Mouse (Mus musculus) adrenal gland, postnatal 25 days (tissue): Measurements from ENCODE around the gene Edf1. TPM values are rescaled to one million over a fixed set of nuclear protein-coding genes. Genes with fewer than 3 reads are reported as not detected.
A peak's percentile ranks its signal among the peaks of the same experiment; 100 is the strongest.

ENCODE experiments used
- DNase-seq: peaks from one replicate; pipeline ENCODE4 v3.0.0; 2021; ENCODE audit warnings: mixed read lengths
- total RNA-seq: library from RNA; stranded (reverse); gene quantifications from 2 replicates; pipeline ENCODE4 v1.2.3, GENCODE M21; 2021

The Edf1 gene
- total RNA-seq, 1 experiment from 2014 or later, result 270 TPM

DNA sequence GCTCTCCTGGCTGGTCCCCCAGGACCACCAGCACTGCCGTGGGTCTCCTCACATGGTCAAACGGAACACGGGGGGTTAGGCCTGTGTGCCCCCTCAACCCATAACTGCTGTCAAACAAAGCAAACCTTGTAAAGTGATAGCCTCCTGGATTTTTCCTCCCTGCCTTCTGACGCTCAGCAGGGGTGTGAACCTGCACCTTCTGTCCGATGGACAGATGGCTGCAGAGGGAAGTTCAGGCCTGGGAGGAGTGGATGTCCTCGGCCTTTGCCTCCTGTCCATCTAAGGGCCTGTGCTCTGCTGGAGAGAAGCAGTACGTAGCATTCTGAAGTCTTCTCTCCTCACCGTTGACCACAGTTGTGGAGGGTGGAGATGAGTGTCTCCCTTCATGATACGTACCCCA, 4.3 kb downstream of the Edf1 start:
- no peak for DNase-seq

DNA sequence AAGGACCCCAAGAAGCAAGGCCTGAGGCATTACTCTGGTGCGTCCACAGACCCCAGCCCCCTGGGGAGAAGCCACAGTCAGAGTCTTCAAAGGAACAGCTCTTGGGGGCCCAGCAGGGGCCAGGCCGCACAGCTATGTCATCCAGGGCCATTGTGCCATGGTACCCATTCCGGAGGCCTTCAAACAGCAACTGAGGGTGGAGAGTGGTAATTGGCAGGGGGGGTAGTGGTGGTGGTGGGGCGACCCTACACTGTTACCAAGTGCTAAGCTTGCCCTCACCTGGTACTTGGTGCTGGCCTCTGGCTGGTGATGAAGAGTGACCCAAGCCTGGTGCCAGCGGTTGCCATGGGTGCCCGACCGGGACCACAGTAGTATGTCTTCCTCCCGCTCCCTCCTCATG, 8.1 kb downstream of the Edf1 start:
- no peak for DNase-seq

DNA sequence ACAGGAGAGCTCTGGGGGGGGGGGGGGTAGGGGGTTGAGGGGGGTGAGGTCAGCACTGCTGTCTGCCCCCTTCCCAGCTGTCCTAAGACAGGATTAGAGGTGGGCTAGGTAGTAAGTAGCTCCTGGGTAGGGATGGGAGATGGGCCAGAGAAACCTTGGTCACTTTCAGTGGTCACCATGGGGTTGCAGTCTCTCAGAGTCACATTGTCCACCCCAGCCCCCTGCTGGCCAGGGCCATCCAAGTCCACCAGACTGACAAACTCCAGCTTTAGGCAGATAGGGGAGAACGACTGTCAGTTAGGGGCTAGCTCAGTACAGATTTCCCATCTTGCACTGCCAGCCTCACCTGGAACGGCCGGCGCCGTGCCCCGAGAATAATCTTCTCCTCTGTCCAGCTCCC, 8.9 kb downstream of the Edf1 start:
- DNase-seq, result no peak

DNA sequence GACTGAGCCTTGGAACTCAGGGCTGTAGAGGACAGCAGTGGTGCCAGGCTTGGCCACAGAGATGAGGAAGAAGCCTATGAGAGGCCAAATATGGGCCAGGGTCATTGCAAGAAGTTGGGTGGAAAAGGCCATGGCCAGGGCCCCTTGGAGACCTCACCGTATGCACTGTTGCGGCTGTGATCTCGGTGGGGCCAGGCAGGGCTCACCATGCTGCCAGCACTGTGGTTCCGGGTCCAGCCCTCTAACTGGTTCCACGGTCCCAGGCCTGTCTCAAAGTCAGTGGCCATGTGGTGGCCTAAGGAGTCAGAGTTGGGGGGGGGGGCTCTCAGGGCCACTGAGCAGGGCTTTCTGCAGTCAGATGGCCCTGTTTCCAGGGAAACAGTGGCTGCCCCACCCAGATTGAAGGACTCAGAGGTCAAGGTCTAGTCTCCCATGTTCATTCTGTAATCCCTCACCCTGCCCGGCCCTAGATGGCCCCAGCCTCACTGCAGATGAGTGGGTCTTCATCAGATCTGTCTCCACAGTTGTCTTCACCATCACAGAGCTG, 10.9 kb downstream of the Edf1 start:
- DNase-seq, result no peak

DNA sequence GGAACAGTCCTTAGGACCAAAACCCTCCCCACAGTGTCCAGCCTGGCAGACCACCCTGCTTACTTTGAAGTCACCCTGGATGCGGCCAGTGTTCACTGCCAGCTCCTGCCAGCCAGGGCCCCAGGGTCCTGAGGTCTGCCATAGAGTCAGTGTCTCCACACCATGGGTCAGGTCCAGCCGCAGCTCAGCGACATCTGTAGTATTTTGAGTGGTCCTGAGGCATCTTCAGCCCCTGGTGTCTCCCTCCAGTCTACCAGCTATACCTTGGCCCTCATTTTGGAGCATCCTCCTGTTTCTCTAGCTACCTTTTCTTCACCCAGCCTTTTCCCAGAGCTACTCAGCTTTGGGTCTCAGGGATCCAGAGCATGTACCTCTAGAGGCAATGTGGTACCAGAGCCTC, 11.7 kb downstream of the Edf1 start:
- DNase-seq, result no peak

DNA sequence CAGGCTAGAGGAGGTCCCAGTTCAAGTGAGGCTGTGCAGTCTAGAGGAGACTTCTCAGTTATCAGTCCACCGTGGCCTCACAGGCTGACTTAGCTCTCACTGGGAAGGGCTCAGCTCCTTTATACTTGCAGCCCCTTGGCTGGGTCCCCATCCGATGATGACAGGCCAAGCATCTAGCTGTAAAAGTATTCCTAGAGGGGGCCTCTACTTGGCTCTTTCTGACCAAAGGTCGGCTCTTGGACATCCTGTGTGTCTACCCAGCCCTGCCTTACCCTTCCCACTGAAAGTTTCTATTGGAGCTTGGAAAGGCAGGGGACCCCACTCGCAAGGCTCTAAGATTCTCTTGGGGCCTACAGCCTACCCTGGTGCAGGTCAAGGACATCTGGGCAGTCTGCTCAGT, 13.6 kb downstream of the Edf1 start:
- no peak for DNase-seq

DNA sequence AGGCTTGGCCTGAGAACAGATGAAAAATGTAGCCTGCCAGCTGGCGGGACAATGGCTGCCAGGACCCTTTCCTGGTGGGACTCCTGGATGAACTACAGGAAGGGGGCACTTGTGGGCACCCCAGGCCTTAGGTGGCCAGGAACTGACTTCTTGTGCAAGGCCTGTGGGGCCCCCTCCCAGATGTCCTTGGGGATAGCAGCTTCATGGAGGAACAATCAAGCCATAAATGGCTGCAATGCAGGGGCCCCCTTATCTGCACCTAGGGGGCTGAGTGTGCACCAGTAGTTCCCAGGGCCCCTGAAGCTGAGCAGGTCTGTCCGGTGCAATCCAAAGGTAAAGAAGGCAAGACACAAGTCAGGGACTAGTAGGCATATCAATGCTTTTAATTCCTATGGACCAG, 15.4 kb downstream of the Edf1 start:
- no peak for DNase-seq

DNA sequence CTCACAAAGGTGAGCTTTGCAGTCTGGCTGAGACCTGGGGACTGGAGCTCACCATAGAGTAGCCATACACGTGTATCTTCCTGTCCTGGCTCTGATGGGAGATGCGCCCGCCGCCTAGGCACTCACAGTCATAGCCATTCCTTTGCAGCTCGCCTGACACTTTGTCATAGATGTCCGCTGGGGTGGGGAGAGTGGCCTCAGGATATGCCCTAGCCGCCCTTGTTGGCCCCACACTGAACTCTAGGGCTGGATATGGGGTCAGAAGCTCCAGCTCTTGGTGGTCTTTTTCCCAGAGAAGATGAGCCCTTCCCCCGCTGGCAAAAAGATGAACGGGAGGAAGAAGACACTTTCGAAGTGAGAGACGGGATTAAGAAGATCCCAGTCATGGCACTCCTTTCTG, 16.5 kb downstream of the Edf1 start:
- DNase-seq, result no peak

DNA sequence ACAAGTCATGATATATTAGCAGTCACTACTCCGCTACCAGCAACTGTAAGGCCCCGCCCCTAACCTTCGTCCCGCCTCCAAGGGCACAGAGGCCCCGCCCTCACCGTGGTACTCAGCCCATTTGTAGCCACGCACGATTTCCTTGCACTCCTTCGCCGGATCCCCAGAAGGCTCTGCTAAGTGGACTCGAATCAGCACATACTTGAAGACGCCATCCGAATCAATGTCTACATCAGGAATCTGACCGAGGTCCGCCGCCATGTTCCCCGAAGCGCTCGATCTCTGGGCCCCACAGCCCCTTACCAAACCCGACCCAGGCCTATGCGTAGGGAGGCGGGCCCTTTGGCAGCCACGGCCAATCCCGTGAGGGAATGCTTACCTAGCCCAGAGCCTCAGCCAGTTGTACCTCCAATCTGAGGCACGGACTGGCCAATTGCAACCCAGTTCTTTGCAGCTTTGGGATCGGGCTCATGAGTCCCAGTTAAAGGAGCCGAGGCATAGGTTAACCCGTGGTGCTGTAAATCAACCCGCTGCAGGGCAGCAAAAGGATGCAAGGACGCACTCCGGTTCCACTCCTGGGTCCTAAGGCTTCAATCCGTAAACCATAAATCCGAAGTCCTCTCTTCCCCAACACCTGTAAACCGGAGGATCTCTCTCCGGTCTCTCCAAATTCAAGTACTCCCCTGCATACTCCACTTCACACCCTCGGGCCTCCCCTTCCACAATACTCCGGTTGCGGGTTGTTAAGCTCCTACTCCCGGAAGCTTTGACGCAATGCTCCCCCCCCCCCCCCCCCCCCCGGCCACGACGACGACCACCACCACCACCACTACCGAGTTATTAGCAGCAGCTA, 17.2 kb downstream of the Edf1 start, which contains the start of the genes Mamdc4 and Phpt1:
Gene Mamdc4 (minus strand): TSS at position 267 of the 853 bp plus-strand sequence.
Gene Phpt1 (minus strand): TSS at position 646 of the 853 bp plus-strand sequence.
- peak; percentile 94 for DNase-seq

DNA sequence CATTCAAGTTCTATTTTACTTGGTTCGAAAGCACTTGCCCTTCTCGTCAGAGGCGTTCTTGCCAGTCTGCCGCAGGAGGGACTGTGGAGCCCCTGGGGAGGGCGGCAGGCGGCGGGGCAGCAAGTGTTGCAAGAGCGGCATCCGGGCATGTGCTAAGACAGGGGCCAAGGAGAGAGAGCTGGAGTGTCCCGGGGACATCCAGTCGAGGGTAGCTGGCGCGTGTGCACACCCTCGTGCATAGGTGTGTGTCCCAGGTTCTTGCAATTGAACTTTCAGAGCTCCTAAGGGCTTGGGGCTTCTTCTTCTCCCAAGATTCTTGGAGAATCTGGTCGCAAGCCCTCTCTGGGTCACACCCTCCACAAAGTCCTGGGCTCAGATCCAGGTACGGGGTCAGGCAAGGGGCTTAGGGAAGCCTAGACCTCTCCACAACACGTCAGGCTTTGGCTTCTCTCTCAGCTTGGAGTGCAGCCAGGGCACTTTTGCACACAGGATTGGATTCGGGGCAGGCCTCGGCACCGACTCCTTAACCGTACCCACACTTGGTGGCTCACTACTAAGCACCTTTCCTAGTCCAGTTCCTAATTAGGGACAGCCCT, 17.9 kb downstream of the Edf1 start:
- no peak for DNase-seq

DNA sequence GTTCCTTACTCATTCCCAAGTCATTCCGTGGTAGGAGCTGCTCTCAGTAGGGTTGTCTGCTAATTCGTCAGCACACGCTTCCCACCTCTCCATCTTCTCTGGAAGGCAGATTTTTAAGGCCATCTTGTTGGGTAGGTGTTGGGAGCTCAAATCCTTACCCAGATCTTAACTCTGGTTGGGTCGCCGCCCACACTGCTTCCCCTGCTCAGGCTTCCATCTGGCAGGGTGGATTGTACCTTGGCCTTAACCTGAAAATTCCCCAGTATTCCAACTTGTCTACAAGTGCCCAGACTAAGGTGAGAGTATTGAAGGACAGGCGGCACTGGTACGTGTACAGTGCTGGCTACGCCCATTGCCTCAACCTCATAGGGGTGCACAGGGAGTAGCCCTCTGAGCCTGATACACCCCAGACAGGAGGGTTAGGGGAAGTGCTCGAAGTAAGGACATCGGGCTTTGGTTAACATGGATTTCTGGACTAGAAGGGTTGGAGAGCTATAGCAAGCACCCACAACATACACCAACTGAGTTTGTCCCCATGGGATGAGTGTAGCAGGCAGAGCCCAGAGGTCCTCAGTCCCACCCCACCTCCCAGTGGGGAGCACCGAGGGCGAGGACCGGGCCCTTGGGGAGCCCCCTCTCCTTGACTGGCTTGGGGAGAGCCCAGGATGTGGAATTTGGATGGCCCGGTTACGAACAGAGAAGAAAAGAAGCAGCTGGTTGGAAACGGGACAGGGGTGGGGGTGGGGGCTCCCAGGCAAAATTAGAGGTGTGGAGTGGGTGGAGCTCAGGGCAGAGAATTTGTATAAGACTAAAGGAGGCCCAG, 18.6 kb downstream of the Edf1 start:
- DNase-seq, result no peak

DNA sequence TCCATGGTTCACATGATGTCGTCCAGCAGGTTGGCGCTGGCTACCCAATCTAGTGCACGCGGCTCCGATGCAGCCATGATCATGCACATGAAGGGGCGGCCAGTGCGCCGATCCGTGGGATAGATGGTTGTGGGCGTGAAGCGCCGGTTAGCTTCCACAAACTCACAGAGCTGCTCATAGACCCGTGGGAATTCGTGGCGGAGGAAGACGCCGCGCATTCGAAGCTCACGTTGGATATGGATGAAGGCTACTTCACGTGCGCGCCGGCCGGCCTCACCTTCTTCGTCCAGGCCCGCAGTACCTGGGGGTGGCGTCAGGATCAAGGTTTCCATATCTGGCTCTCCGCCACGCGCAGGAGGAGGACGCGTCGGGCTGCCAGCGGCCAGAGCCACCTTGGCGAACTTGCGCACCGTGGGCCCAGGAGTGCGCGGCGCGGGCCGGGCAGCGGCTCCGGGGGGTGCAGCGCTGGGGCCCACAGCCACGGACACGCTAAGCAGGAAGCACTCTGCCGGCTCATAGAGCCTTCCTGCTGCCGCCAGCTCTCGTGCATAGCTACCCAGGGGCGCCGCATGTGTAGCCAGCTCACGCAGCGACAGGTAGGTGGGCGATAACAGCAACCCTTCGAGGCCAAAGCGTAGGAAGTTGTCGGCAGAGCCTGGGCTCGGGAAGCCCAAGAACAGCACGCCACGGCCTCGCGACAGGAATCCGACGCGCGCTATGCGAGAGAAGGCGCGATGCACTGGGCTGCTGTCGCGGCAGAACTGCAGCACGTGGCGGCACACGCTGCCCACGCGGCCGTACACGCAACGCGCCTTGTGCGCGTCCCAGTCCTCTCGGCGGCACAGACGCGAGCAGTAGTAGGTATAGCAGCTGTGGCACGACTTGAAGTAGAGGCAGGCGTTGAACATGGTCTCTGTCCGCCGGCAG, 19.6 kb downstream of the Edf1 start:
- DNase-seq, result no peak

DNA sequence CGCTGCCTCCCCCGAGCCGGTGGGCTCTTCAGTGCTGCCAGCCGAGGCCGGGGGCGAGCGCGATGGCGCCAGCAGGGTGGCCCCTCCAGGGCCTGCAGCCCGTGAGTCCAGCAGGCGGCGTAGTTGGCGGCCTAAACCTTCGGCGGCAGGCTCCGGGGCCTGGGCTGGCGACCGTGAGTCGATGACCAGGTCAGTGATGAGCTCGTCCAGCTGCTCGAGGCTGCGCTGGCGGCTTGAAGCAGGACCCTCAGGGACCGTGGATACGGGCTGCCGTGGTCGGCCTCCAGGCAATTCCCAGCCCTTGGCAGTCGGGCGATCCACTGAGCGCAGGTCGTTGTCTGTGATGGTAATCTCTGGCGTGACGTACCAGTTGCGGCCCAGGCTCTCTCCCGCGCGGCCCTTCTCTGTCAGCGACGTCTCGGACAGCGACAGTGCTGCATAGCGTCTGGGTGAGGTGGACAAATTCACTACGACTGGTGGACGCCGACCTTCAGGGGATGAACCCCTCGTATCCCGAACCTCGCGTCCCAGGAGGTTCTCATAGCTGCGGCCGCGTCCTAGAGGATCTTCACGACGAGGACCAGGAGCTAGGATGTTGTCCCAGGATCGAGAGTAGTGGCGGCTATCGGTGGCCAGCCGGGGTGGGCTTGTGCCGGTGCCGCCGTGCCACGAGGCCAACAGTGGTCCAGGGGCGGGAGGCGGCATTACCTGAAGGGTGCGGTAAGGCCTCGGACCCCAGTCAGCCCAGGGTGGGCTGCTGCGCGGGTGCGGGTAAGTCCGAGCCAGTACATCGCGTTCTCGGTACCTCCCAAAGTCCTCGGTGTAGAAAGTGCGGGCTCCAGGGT, 20.5 kb downstream of the Edf1 start:
- DNase-seq, result no peak

DNA sequence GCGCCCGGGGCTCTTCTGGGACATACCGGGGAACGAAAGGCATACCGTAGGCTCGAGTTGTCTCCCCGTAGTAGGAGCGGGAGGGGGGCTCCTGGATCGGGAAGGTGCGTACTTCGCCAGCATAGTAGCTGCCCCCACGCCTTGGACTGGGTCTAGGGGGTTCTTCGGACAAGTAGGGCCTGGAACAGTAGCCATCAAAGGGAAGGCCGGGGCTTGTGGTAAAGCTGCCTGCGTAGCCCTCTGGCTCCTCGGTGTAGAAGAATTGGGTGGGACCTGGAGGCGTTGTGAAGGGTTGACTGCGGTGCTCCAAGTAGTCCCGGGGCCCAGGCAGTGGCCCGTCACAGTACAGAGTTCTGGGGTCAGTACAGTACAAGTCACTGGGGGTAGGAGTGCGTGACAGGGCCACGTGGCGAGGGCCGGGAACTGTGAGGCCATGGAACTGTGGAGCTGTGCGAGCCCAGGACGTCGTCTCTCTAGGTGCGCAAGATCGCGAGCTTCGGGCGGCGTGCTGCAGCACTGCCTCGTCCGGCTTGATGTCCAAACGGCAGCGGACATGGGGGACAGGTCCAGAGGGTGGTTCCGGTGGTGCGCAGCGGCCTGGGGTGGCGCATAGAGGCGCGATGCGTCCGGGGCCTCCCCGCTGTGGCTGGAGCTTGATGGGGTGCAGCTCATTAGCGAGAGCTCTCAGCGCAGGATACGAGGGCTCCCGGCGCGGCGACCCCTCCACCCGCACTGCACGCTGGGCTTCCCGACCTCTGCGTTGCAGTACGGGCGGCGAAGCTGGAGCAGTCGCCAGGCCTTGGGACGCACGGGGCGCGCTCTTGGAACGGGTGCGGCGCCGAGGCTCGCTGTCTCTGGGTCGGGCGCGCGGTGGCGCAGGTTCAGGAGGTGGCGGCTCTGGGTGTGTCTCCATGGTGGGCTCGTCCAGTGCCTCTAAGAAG, 21.4 kb downstream of the Edf1 start:
- DNase-seq, result no peak

DNA sequence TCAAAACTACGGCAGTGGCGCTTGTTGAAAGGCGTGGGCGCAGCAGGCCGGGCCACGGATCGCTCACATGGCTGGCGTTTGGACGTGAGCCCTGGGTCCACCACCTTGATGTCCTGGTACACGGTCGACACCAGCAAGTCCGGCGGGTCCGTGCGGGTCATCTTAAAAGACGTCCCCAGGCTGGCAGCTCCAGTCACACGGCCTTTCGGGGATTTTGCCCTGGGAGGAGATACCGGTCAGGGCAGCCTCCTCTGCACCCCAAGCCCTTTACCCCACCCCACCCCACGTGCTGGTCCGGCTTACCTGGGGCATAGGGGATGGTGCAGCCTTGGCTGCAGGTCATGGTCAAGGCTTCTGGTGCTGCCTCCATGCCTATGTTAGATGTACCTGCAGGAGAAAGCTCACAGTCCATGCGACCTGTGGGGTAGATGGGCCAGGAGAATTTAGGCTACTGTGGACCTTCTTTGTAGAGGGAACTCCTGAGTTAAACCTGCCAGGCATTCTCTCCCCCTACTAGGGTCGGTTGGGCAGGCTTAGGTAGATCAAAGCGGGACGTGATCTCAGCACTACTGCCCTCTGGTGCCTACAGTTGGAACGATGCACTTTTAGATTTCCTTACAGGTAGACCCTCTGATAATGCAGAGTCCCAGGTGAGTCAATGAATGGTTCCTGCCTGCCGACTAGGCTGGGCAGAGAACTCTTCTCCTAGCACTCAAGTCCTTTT, 22.3 kb downstream of the Edf1 start:
- DNase-seq, result no peak

DNA sequence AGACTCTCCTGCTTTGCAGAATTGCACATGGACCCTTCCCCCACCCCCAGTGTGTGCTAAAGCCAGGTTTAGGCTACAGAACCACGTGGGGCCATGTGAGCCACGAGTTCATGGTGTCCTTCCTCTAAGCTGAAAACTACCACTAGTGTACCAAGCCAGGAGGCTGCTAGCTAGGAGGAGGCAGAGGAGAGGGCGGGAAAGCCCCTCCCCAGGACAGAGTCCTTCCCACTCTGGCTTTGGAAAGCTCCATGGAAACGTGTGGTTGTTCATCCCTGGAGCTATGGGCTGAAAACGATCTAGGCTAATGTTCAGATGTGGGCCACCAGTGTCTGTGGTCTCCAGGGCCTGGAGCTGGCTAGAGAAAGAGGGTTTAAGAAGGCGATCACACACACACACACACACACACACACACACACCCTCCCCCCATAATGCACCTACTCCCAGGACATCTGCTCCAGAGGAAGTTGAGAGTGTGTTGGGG, 23.0 kb downstream of the Edf1 start:
- no peak for DNase-seq

DNA sequence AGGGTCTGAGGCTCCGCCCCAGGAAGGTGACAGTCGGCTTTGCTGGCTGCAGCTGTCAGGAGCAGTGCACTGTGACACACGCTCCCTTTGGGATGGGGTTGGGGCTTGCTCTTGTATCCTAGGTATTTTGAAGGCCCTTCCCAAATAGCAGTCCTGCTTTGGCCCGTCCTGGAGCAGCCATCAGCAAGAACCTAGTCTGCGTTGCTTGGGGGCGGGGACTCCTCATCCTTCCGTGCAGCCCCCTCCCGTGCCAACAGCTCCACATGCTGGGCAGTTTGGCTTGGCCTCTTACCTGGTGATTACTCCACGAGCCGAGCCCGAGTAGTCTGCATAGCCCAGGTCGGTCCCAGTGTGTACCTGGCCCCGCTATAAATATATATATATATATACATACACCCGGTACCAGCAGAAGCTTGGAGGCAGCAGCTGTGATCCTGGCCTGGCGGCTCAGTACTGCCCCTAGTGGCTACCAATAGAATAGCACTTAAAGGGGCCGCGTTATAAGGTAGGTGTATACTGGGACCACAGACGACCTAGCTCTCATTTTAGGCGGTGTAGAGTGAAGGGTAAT, 23.7 kb downstream of the Edf1 start, which contains the start of gene Ajm1:
Gene Ajm1 (minus strand): TSS at position 464 of the 571 bp plus-strand sequence.
- no peak for DNase-seq

DNA sequence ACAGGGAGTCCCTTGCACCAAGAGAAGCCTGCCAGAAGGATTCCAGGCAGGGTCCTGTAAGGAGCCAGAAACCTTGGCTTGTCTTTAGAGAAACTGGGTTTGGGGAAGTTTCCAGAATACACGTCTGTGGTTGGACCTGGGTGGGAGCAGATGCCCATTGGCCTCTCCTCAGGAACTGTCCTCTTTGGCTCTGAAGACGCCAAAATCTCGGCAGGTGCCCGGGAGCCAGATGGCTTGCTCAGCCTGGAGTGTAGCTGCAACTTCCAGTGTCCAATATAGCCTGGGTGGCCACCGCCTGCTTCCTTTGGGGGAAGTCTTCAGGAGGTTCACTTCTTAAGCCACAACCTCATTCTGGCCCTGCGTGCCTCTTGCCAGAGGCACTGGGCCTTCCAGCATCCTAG, 24.3 kb downstream of the Edf1 start:
- DNase-seq, result no peak
